Mouse (Mus musculus) cerebellum, adult (tissue): ENCODE measurements around the gene Lactbl1.

Experiments used
- ATAC-seq: cut with Nextera tagmentation; 2 replicates; pipeline ENCODE4 v1.9.2; 2017; ENCODE audit warnings: mild to moderate bottlenecking, moderate library complexity, mixed read lengths; ENCODE audit not compliant: insufficient number of reproducible peaks, low FRiP score, low TSS enrichment

Gene Lactbl1

DNA sequence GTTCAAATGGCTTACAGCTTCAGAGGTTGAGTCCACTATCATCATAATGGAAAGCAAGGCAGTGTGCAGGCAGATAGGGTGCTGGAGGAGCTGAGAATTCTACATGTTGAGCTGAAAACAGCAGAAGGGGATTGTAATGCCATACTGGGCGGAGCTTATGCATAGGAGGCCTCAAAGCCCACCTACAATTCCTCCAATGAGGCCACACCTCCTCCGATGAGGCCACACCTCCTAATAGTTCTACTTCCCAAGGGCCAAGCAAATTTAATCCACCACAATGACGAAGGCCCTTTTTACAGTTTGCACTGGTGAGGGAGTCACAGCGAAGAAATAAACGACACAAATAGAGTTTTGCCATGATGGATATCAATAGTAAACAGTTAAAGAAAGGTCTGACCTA is 14.1 kb downstream of the Lactbl1 start:
- ATAC-seq = no peak

DNA sequence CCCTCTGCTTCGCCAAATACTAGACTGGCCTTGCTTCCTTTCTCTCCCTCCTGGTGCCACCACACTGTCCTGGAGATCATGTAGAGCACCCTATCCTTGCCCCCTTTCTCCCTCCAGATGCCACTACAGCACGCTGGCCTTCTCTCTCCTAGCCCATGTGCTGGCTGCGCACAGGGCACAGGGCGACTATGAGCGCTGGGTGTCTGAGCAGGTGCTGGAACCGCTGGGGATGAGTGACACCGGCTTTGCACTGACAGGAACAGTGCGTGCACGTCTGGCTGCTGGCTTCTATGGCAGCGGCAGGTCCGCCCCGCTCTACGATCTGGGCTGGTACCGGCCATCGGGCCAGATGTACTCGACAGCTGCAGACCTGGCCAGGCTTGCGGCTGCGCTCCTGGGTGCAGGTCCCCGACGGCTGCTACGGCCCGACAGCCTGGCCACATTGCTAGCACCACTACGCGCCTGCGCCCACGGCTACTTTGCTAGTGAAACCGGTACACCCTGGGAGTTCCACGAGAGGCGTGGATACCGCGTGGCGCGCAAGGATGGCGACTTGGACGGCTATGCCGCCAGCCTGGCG is 14.7 kb downstream of the Lactbl1 start:
- ATAC-seq = no peak

DNA sequence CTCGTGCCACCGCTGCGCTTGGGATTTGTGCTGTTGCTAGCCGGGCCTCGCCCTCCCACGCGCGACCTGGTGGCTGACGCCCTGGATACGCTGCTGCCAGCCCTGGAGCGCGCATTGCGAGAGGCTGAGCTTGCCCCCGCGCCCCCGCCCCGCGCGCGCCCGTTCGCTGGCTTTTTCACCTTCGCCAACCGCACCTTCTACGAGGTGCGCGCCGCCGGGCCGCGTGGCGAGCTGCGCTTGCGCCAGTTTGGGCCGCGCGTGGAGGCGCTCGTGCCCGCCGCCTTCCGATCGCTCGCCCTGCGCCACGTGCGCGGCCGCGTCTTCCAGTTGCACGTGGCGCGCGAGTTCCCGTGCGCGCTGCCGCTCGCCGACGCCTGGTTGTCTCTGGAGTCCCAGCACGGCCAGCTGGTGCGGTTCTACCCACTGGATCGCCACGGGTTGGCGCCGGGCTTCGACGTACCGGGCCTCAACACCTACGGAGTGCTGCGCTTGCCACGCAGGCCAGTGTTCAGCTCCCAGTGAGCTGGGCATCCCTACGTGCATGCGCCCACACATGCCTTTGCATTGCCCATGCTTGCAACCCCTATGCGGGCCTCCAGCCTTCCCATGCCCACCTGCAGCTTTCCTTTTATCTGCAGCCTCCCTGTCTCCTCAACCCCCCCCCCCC is 15.3 kb downstream of the Lactbl1 start:
- peak; percentile 15; the same call in 1 of the 2 replicates for ATAC-seq

DNA sequence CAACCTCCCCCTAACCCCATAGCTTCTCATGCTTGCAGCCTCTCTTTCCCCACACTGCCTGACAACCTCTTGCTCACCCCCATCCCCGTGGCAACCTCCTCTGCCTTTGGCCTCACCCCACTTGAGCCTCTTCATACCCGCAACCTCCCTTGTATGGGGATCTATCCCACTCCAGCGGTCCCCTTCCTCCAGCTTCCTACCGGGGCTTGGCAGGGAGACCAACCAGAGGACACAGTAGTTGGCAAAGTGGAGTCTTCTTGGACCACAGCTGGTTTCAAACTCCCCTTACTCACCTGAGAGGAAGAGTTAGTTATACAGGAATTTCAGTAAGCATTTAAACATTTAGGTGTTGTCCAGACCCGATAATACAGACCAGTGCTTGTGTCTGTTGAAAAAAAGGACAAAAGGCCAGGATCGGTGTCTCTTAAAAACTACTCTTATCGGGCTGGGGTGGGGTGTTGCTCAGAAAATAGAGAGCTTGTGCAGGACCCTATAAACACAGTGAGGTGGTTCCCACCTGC is 15.9 kb downstream of the Lactbl1 start:
- no peak for ATAC-seq

DNA sequence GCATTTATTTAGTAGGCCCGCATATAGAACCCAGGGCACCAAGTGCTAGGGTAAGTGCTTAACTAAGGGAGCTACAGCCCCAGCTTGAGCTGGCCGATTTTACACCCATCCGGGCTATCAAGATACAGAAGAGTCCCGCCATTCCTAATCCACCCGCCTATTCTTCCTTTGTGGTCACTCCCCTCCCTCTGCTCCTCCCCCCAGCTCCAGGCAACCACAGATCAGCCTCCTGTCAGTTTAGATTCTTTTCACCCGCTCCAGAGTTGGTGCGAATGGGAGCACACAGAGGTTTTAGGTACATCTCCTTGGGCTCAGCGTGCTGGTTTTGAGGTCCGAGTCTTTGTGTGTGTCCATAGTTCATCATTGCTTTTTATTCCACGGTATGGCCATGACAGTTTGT is 16.5 kb downstream of the Lactbl1 start:
- ATAC-seq = no peak

DNA sequence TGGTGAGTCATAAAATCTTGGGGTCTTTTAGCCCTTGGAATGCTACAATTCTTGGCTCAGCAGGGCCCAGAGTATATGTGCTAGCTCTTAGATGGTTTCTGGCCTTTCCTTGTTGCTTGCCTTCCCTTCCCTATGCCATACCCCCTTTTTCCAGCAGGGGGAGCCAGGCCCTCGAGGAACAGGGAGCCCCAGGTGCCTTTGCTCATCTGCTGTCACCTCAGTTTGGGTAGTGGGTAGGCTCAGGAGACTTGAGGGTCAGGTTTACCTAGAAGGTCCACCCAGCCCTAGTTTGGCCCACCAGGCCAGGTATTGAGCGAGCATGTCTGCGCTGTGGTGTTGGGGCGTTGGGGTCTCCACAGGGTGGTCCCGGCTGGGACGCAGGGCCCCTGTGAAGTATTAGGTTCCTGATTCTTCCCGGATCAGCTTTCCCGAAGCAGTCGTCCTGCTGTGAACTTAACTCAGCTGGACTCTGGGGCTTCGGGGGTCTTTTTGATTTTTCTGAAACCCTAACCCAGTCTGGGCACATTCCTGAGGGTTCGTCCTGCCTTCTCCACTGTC is 26.6 kb downstream of the Lactbl1 start:
- no peak for ATAC-seq

DNA sequence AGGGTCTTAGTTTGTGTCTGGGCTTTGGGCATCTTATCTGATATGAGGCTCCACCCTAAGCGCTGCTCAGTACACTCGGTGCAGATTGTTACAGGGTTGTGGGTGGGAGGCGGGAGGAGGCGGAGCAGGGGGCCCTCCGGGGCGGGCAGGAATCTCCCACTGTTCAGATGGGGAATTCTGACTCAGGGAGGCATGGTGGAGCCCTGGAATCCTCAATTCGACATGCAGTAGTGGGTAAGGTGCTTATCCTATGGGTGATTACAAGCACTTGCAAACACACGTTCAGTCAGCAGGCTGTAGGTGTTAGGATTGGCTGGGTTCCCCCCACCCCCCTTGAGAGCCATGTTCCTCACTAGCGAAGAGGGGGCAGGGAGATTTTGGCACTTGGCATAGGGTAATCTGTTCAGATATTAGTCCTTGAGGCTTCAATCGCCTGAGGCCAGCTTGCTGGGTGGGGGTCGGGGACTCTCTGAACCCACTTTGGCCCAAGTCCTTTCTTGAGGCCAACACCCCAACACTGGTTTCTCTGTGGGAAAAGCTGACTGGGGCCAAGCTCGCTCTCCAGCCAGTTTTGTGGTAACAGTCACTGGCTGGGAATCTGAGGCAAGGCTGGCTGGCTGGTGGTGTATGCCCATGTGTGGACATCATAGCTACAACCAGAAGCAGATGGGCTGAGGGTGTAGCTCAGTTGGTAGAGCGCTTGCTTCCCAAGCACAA is 27.2 kb downstream of the Lactbl1 start:
- ATAC-seq = no peak

DNA sequence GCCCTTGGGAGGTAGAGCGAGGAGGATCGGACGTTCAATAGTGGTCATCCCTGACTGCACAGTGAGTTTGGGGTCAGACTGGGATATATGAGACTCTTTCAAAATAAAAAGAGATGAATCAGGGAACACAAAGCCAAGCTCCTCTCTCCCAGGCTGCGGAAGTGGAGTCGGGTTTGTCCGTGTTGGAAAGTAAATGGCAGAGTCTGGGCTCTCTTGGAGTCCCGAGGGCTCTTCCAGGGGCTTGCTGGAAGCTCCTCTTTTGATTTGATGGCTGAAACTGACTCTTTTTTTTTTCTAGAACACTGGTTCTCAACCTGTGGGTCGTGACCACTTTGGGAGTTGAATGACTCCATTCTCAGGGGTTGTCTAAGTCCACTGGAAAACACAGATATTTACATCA is 27.8 kb downstream of the Lactbl1 start:
- no peak for ATAC-seq

DNA sequence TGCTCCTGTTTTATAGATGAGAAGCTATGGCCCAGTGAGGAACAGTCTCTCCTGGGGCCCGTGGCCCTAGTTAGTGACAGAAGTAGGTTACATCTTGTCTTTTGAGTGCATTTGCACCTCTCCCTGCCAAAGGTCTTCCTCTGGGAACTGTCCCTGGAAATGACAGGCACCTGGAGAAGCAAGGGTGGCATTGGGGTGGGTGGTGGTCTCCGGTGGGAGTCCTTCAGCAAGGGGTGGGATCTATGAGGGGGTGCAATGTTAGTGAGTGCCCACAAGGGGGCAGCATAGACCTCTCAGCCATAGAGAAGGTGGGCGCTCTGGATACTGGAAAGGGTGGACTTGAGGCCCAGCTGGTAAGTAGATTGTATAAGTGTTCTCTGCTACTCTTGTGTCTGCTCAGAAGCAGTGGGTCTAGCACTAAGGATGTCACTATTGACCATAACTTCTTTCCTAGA is 29.0 kb downstream of the Lactbl1 start:
- ATAC-seq = no peak

DNA sequence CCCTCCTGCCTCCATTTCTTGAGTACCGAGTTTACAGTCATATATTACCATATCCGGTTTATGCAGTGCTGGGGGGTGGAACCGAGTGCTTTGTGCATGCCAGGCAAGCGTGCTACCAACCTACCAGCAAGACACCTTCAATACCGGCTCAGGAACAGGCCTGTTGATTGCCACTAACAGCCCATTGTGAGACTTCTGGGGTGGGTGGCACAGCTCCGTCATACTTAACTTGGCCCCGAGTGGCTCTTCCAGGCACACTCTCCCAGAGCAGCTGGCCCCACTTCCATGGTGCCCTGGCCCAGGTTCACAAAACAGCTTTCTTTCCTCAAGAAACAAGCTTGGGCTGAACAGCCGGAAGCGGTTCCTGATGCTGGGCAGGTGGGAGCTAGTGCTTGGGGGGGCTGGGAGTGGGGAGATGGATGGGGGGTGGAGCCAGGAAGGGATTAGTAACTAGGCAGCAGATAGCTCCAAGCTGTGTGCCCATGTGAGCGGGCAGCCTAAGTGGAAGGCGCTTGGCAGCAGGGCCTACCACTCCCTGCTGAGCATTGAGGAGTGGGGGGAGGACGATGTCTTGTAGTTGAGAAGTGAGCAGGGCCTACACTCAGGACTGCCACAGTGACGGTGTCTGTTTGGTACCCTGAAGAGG is 29.6 kb downstream of the Lactbl1 start:
- ATAC-seq = no peak

DNA sequence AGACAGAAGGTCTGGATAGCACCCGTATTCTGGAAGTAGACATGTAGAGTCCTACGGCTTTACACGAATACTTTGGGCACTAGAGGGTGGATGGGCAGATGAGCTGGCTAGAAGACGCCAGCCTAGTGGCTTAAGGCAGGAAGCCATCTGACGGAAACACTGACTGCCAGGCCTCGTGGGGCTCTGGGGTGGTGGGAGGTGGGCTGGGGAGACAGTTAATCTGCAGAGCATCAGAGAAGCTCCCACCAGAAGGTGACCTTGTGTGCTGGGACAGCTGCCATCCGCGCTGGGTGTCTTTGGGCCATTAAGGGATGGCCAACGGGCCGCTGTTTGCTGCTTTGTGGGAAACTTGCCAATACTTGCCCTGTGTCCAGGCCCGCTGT is 30.1 kb downstream of the Lactbl1 start:
- ATAC-seq = no peak

DNA sequence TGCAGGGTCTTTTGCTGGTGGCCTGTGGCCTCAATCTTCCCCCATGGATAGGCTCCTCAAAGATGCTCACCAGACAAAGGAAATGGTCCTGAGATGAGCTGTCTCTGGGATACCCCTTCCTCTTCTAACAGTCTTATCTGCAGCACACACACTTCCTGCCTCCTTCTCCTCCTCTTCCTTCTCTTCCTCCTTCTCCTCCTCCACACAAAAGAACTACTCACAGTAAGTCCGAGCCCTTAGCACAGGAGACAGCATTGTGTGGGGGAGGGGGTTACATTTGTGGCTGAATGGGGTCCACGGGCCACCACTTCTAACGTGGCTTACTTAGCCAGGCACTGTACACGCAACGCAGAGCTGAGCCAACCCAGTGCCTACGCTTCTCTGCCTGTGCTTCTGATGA is 30.6 kb downstream of the Lactbl1 start:
- ATAC-seq = no peak

DNA sequence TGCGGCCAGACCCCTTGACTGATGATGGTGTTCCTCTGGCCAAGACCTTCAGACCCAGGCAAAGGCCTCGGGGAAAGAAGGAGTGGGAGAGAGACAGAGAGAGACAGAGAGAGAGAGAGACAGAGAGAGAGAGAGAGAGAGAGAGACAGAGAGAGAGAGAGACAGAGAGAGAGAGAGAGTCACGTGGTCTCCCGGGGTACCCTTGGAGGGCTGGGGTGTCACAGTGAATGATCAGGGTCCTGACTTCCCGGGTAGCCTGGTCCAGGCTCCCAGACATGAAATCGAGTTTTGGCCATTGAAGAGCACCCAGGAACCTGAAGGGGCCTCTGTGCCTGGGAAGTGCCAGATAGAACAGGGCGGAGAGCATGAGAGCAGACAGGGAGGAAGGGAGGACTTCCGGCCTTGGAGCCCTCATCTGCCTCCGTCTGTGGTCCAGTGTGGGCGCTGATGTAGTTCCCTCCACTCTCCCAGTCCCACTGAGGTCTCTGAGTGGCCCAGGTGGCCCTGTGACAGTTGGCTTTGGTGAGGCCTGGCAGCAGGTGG is 31.3 kb downstream of the Lactbl1 start:
- no peak for ATAC-seq

DNA sequence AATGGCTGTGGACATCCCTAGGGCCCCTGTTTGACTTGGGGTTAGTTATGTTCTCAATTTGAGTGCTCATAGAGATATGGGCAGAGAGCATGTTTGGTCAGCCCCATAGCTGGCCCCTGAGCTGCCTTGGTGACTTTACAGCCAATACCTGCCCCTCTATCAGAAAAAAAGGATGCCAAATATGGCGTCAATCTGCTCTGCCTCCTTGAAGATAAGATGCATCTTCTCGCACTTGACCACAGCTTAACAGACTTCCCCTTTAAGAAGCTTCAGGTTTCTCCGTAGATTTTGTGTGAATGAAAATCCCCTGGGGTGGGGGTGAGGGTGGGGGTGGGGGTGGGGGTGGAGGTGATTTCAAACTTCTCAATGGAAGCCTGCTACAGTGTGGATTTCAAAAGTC is 35.5 kb downstream of the Lactbl1 start:
- ATAC-seq = no peak

DNA sequence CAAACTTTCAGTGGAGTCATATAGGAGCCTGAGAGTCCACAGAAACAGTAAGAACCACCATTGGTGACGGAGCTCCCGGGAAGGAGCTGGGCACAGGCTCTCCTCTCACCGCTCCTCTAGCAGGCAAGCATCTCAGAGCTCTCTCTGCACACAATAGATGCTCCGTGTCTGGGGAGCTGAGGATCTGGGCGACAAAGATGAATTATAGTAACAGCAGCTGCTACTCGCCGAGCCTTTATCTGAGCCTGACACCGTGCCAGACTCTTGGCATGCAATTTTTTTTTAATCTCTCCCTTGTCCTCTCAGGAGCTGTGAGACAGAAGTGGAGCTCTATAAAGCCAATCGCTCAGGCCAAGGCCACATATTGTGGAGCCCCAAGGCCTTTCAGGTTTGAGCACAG is 42.6 kb downstream of the Lactbl1 start:
- no peak for ATAC-seq

DNA sequence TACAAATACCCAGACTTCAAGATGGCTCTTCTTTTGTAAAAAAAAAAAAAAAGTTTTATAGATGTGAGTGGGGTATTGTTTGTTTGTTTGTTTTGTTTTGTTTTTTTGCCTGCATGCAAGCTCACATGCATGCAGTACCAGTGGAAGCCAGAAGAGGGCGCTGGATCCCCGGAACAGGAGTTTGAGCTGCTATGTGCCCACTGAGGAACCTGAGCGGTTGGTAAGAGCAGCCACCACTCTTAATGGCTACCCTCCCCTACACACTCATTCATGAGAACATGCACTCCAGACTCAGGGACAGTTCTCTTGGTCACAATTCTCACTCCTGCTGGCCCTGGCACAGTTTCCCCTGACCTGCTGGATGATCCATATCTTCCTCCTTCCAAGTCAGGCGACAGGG is 43.6 kb downstream of the Lactbl1 start:
- no peak for ATAC-seq

DNA sequence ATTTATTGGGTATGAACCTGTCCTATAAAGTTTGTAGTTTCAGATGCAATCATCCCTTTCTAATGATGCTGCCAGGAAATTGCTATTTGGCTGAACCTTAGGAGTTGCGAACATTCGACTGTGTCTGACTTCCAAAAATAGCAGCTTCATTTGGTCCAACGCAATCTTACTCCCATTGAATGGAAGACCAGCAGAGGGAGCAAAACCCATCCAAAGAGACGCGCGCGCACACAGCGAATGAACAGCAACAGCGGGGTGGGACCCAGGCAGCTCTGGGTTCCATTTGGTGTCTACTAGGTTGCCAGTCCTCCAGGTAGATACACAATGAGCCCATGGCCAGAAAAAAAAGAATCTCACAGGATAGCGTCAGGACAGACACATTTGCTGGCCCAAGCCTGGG is 45.3 kb downstream of the Lactbl1 start:
- ATAC-seq = no peak

DNA sequence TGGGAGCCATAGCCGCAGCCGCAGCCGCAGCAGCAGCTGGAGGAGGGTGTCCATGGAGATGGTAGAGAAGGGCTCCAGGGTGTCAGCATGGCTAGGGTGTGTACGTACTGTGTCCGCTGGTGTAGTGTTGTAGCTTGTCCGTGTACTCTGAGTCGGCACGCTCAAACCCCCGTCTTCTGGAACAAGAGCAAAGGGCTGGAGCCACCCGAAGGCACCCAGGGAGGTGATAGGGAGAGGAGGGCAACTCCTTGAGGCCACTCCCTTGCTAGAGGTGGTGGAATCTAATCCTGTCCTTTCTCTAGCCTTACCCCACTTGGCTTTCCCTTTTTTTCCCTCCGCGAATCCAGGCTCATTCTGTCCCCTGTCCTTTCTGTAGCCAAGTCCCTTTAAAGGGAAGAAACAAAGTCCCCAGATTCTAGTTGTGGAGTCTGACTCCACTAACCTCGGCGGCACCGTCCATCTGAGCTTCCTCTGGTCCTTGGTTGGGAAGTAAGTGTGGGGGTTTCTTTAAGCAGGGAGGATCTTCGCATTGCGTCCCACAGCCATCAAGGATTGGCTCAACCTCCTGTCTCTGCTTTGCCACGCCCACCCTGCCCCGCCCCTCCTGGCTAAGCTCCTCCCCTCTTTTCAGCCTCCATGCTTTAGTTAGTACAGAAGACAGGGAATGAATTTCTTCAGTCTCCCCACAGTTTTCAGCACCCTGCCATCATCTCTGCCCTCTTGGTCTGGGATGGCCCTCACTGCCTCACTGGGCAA is 50.1 kb downstream of the Lactbl1 start:
- ATAC-seq = no peak

DNA sequence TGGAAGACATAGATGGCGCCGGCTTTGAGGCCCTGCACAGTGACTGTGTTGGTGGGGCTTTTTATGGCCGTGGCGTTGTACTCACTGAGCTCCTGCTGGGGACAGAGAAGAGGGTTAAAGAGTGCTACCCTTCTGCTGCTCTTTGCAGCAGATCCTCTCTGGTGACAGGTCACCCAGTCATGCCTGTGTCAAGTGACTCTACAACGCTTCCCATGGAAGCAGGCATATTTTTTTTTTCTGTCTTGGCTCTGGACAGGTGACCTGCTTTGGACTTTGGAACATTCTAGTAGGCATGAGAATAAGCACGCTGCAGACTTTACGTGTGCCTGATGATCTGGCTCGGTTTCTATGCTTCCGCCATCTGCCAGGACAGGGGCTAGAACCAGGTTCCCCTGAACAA is 53.0 kb downstream of the Lactbl1 start:
- ATAC-seq = no peak

DNA sequence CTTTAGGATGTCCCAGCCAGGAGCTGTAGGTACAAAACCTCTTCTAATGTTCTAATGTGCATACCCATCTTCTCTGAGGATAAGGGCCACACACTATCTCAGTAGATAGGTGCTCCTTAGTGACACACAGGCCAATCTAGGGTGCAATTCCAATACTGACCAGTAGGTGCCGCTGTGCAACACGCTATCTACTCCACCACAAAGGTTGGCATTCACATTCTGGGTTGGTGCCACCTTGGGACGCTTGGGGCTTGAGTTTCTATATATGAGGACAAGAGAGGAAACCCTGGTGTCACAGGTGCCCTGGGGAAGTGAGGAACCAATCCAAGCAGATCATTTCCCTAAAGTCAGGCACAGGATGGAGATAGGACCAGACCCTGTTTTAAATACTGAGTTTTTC is 56.1 kb downstream of the Lactbl1 start:
- ATAC-seq = peak; percentile 57; the same call in 1 of the 2 replicates
